Mouse (Mus musculus): ENCODE results near the gene Pald1.

GRCm38 (mm10) chr10:61339216-61339615, 44.1 kb downstream of the Pald1 start:
- no peak for TF ChIP-seq ZC3H11A (IDR thresholded peaks at IDR 0.05; ENCODE audit: borderline replicate concordance, low read depth, low read length)
- no peak for TF ChIP-seq MAFK (IDR thresholded peaks at IDR 0.05; ENCODE audit: insufficient read depth, low read depth, low read length)

All from ES-E14 (cell line).